Mouse (Mus musculus): Measurements from ENCODE around the gene Gm48551.

- TF ChIP-seq CTCF (IDR thresholded peaks at IDR 0.05; ENCODE audit: low read depth) (no peak), EP300 (optimal IDR thresholded peaks at IDR 0.05) (no peak)
Observed at GRCm38 (mm10) chr10:81364666-81365065, 19.6 kb upstream of the Gm48551 start.
